In genomic region chr13:12864263-12864662, GRCm38 (mm10) we compare ENCODE assay signal across 11 mouse cellular contexts.
DNase-seq lines count a peak whose midpoint lies in the region; ATAC-seq and TF ChIP-seq lines count a peak whose summit lies in the region.
"Had no signal": no experiment of that assay in that cellular context is flagged by ENCODE, and none has a peak within 500 bp of the region (broad histone marks: within the 10 kb centered on the region; RNA-seq: fewer than 3 reads in every experiment).

No protein-coding gene starts in this region.

- no peaks in the 10 kb centered on the region for H3K27me3 ChIP-seq in kidney, embryonic 15.5 days
- no peaks in the 10 kb centered on the region for H3K27me3 ChIP-seq in embryonic facial prominence, embryonic 13.5 days
- H3K27me3 ChIP-seq in hindbrain, postnatal 0 days (ENCODE audit: insufficient read depth, low read length) = no peaks in the 10 kb centered on the region
- H3K27me3 ChIP-seq in midbrain, embryonic 15.5 days (replicated peaks) = no peaks in the 10 kb centered on the region
- H3K27me3 ChIP-seq: heart, embryonic 13.5 days had no signal

- no peaks in the 10 kb centered on the region for H3K36me3 ChIP-seq in kidney, embryonic 15.5 days
- H3K36me3 ChIP-seq in embryonic facial prominence, embryonic 13.5 days = no peaks in the 10 kb centered on the region
- H3K36me3 ChIP-seq in hindbrain, postnatal 0 days (ENCODE audit: insufficient read depth, low read length) = no peaks in the 10 kb centered on the region
- H3K36me3 ChIP-seq in midbrain, embryonic 15.5 days (replicated peaks) = no peaks in the 10 kb centered on the region
- H3K36me3 ChIP-seq: heart, embryonic 13.5 days had no signal

- H3K4me3 ChIP-seq in kidney, embryonic 15.5 days (replicated peaks) = no peak overlapping the region
- H3K4me3 ChIP-seq in embryonic facial prominence, embryonic 13.5 days = no peak overlapping the region
- H3K4me3 ChIP-seq in hindbrain, postnatal 0 days (ENCODE audit: low read length) = no peak overlapping the region
- H3K4me3 ChIP-seq in midbrain, embryonic 15.5 days = no peak overlapping the region
- H3K4me3 ChIP-seq: heart, embryonic 13.5 days had no signal

- H3K9ac ChIP-seq in kidney, embryonic 15.5 days = no peak overlapping the region
- no peak overlapping the region for H3K9ac ChIP-seq in embryonic facial prominence, embryonic 13.5 days
- H3K9ac ChIP-seq in hindbrain, postnatal 0 days (replicated peaks; ENCODE audit: low read length) = no peak overlapping the region
- no peak overlapping the region for H3K9ac ChIP-seq in midbrain, embryonic 15.5 days
- H3K9ac ChIP-seq: heart, embryonic 13.5 days had no signal

- no peak for TF ChIP-seq CTCF in hindbrain, postnatal 0 days (IDR thresholded peaks at IDR 0.05; ENCODE audit: low read depth)

- ATAC-seq in kidney, embryonic 15.5 days (replicated peaks; ENCODE audit: low FRiP score) = peak; percentile 50; the same call in 1 of the 2 replicates
- peak; percentile 65; the same call in 1 of the 2 replicates for ATAC-seq in embryonic facial prominence, embryonic 13.5 days (ENCODE audit: insufficient number of reproducible peaks, insufficient read depth, low FRiP score, low TSS enrichment, low read depth)
- peak; percentile 45; the same call in 1 of the 2 replicates for ATAC-seq in hindbrain, postnatal 0 days
- 0 out of 2 replicates have a peak, but pooled peaks have one; percentile 56 for ATAC-seq in midbrain, embryonic 15.5 days (replicated peaks)

- DNase-seq in kidney, adult 18-20 months = no peak
- no peak for DNase-seq in hindbrain, postnatal 0 days (ENCODE audit: low spot score)
- no peak for DNase-seq in c-Kit-positive CD71-positive TER-119-positive erythroid progenitor cells, embryonic 14.5 days (ENCODE audit: low spot score)
- DNase-seq in cerebellum, postnatal 36 days = no peak
- DNase-seq in left cerebral cortex, adult 18-20 months (ENCODE audit: low spot score in 2 of 2) = no peak
- DNase-seq: lung, adult 18-20 months; thymus, adult 18-20 months had no signal

- H3K4me2 ChIP-seq in kidney, embryonic 15.5 days = no peak overlapping the region
- H3K4me2 ChIP-seq in embryonic facial prominence, embryonic 13.5 days = no peak overlapping the region
- H3K4me2 ChIP-seq in hindbrain, postnatal 0 days (ENCODE audit: low read depth, low read length) = no peak overlapping the region
- H3K4me2 ChIP-seq in midbrain, embryonic 15.5 days = no peak overlapping the region
- H3K4me2 ChIP-seq: heart, embryonic 13.5 days had no signal

- H3K4me1 ChIP-seq in kidney, embryonic 15.5 days = no peaks in the 10 kb centered on the region
- H3K4me1 ChIP-seq in embryonic facial prominence, embryonic 13.5 days = no peaks in the 10 kb centered on the region
- no peaks in the 10 kb centered on the region for H3K4me1 ChIP-seq in hindbrain, postnatal 0 days (ENCODE audit: insufficient read depth, low read length)
- no peaks in the 10 kb centered on the region for H3K4me1 ChIP-seq in midbrain, embryonic 15.5 days
- H3K4me1 ChIP-seq: heart, embryonic 13.5 days had no signal

- H3K9me3 ChIP-seq in kidney, embryonic 15.5 days (replicated peaks) = peaks cover 37% of the 10 kb centered on the region
- H3K9me3 ChIP-seq in embryonic facial prominence, embryonic 13.5 days = peaks cover 28% of the 10 kb centered on the region
- peaks cover 27% of the 10 kb centered on the region for H3K9me3 ChIP-seq in hindbrain, postnatal 0 days (ENCODE audit: low read length)
- H3K9me3 ChIP-seq in midbrain, embryonic 15.5 days = peaks cover 28% of the 10 kb centered on the region

- no peak overlapping the region for H3K27ac ChIP-seq in kidney, embryonic 15.5 days
- H3K27ac ChIP-seq in embryonic facial prominence, embryonic 13.5 days = no peak overlapping the region
- no peak overlapping the region for H3K27ac ChIP-seq in hindbrain, postnatal 0 days
- H3K27ac ChIP-seq in midbrain, embryonic 15.5 days = no peak overlapping the region
- H3K27ac ChIP-seq: heart, embryonic 13.5 days had no signal
